Mouse (Mus musculus): ENCODE results near the gene Alyref.
A peak's percentile ranks its signal among the peaks of the same experiment; 100 is the strongest.

Gene Alyref

GRCm38 (mm10) chr11:120598283-120598989 lies at the start of gene Alyref, which contains the start of gene Anapc11:
Gene Alyref (minus strand): TSS chr11:120598365.
Gene Anapc11 (plus strand): TSS chr11:120598421.
- peak; percentile 93 to 96 for DNase-seq

GRCm38 (mm10) chr11:120647047-120647830 lies 49.1 kb upstream of the Alyref start:
- no peak for DNase-seq

- peak; percentile 95 for DNase-seq
These were observed 45.4 kb upstream of the Alyref start, which contains the start of gene Pycr1 for GRCm38 (mm10) chr11:120643601-120643987. Gene Pycr1 (minus strand): TSS chr11:120643769.

- DNase-seq = peak; percentile 44 to 45
These were observed 44.9 kb upstream of the Alyref start for GRCm38 (mm10) chr11:120642939-120643600.

GRCm38 (mm10) chr11:120641869-120642268 lies 43.7 kb upstream of the Alyref start:
- no peak for DNase-seq

- no peak for DNase-seq
These were observed 43.1 kb upstream of the Alyref start for GRCm38 (mm10) chr11:120641255-120641654.

- DNase-seq = no peak
These were observed 36.6 kb upstream of the Alyref start for GRCm38 (mm10) chr11:120634810-120635209.

GRCm38 (mm10) chr11:120633520-120634343 lies 35.6 kb upstream of the Alyref start, which contains the start of gene Mafg:
Gene Mafg (minus strand): TSS chr11:120633600.
- peak; percentile 95 for DNase-seq

- peak; percentile 63 to 69 for DNase-seq
These were observed 34.7 kb upstream of the Alyref start for GRCm38 (mm10) chr11:120632559-120633519.

- no peak for DNase-seq
These were observed 33.7 kb upstream of the Alyref start for GRCm38 (mm10) chr11:120631726-120632448.

GRCm38 (mm10) chr11:120630881-120631725 lies 32.9 kb upstream of the Alyref start:
- DNase-seq = no peak

GRCm38 (mm10) chr11:120630401-120630871 lies 32.3 kb upstream of the Alyref start:
- no peak for DNase-seq

GRCm38 (mm10) chr11:120629911-120630310 lies 31.7 kb upstream of the Alyref start:
- no peak for DNase-seq

GRCm38 (mm10) chr11:120629341-120629730 lies 31.2 kb upstream of the Alyref start:
- DNase-seq = no peak

GRCm38 (mm10) chr11:120628601-120629340 lies 30.6 kb upstream of the Alyref start:
- DNase-seq = no peak

- DNase-seq = no peak
These were observed 29.5 kb upstream of the Alyref start for GRCm38 (mm10) chr11:120627468-120628300.

- no peak for DNase-seq
These were observed 28.8 kb upstream of the Alyref start for GRCm38 (mm10) chr11:120626785-120627467.

Data from cerebellum, postnatal 14 days (tissue).